Mouse (Mus musculus) lung, embryonic 14.5 days (tissue): ENCODE measurements around the gene Zfp324. TPM values are rescaled to one million over a fixed set of nuclear protein-coding genes. Genes with fewer than 3 reads are reported as not detected.

Experiments
- ATAC-seq: fragments of 200-750 bp; cut with Nextera tagmentation; 2 replicates; pipeline ENCODE4 v1.8.0; 2017; ENCODE audit warnings: mild to moderate bottlenecking, moderate TSS enrichment, moderate library complexity; ENCODE audit not compliant: insufficient read depth
- DNase-seq: peaks from one replicate; pipeline ENCODE4 v3.0.0-alpha.2; 2015
- H3K27ac ChIP-seq: fragments of 300-500 bp; sonication (generic); 2 replicates; pipeline ENCODE4 v1.5.1; 2014; ENCODE audit warnings: low read depth, mild to moderate bottlenecking, moderate library complexity
- H3K27me3 ChIP-seq: fragments of 300-500 bp; sonication (generic); 2 replicates; pipeline ENCODE4 v1.6.1; 2014; ENCODE audit warnings: low read length, control low read depth; ENCODE audit not compliant: insufficient read depth
- H3K36me3 ChIP-seq: fragments of 300-500 bp; sonication (generic); 2 replicates; pipeline ENCODE4 v1.6.1; 2014; ENCODE audit warnings: control low read depth; ENCODE audit not compliant: insufficient read depth
- H3K4me1 ChIP-seq: fragments of 300-500 bp; sonication (generic); 2 replicates; pipeline ENCODE4 v1.6.1; 2014; ENCODE audit warnings: antibody characterized with exemption, control low read depth; ENCODE audit not compliant: insufficient read depth
- H3K4me2 ChIP-seq: fragments of 300-500 bp; sonication (generic); 2 replicates; pipeline ENCODE4 v1.6.1; 2014; ENCODE audit warnings: mild to moderate bottlenecking
- H3K4me3 ChIP-seq: fragments of 300-500 bp; sonication (generic); 2 replicates; pipeline ENCODE4 v1.5.1; 2014; ENCODE audit warnings: low read depth, low read length
- H3K9ac ChIP-seq: fragments of 300-500 bp; sonication (generic); 2 replicates; pipeline ENCODE4 v1.6.1; 2014
- H3K9me3 ChIP-seq: fragments of 300-500 bp; sonication (generic); 2 replicates; pipeline ENCODE4 v1.6.1; 2016; ENCODE audit warnings: low read depth, low read length, control low read depth
- CTCF ChIP-seq: IDR thresholded peaks from 2 replicates; pipeline ENCODE4 v1.5.1; 2016; ENCODE audit warnings: antibody characterized with exemption, low read depth
- WGBS: fragments of 180-500 bp; shearing (Covaris S2); extraction: QIAGEN DNeasy Blood & Tissue Kit; methylation state at CpG from one replicate; pipeline ENCODE4 v1.1.7; 2014; 5-methylcytosine and 5-hydroxymethylcytosine counted together
- polyA plus RNA-seq: library from polyadenylated mRNA; unstranded; fragments of >200 nt; fragmentation: Nextera tagmentation; extraction: Ambion mirVana; gene quantifications from 2 replicates; pipeline ENCODE4 v1.2.1, GENCODE M21; 2014

Gene Zfp324
- polyA plus RNA-seq, 1 experiment from 2014 or later: 11.1 TPM

- Histone ChIP-seq H3K4me1 (peaks cover 8% of the 10 kb centered on the region), H3K9me3 (no peaks in the 10 kb centered on the region), H3K36me3 (peaks cover 29% of the 10 kb centered on the region), H3K4me2 (peak overlapping the region; percentile 77), H3K4me3 (peak overlapping the region; percentile 90), H3K27ac (peak overlapping the region; percentile 92), H3K27me3 (no peaks in the 10 kb centered on the region), H3K9ac (peak overlapping the region; percentile 92)
- DNase-seq: peak; percentile 70
- WGBS: under 1% methylated on average over 29 of the region's 29 CpGs
- ATAC-seq: peak; percentile 62
- no peak for TF ChIP-seq CTCF
Measured at GRCm38 (mm10) chr7:12966104-12966845, 637 bp downstream of the Zfp324 start.

DNA sequence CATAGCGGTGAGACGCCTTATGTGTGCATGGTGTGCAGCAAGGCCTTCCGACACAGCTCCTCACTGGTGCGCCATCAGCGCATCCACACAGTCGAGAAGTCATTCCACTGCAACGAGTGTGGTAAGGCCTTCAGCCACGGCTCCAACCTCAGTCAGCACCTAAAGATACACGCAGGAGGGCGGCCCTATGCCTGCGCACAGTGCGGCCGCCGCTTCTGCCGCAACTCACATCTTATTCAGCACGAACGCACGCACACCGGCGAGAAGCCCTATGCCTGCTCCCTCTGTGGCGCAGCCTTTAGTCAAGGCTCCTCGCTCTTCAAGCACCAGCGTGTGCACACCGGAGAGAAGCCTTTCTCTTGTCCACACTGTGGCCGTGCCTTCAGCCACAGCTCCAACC is 5.3 kb downstream of the Zfp324 start:
- no peak for ATAC-seq
- TF ChIP-seq CTCF: no peak
- Histone ChIP-seq H3K4me2 (no peak overlapping the region), H3K9me3 (no peaks in the 10 kb centered on the region), H3K4me3 (no peak overlapping the region), H3K36me3 (peaks cover 49% of the 10 kb centered on the region), H3K27ac (no peak overlapping the region), H3K9ac (no peak overlapping the region), H3K27me3 (no peaks in the 10 kb centered on the region), H3K4me1 (peaks cover 5% of the 10 kb centered on the region; the same call in 1 of the 2 replicates)
- 94% methylated on average over 25 of the region's 25 CpGs for WGBS
- no peak for DNase-seq

- no peaks in the 10 kb centered on the region for H3K27me3 ChIP-seq
- H3K4me2 ChIP-seq: peak within 1 kb of the TSS; percentile 90
- peaks cover 10% of the 10 kb centered on the region; the same call in 1 of the 2 replicates for H3K36me3 ChIP-seq
- ATAC-seq (peak; percentile 99), DNase-seq (peak; percentile 98)
- under 1% methylated on average over 49 of the region's 49 CpGs for WGBS
- peak within 1 kb of the TSS; percentile 94 for H3K27ac ChIP-seq
- H3K4me3 ChIP-seq: peak within 1 kb of the TSS; percentile 60
- H3K4me1 ChIP-seq: no peaks in the 10 kb centered on the region
- no peaks in the 10 kb centered on the region for H3K9me3 ChIP-seq
- H3K9ac ChIP-seq: peak within 1 kb of the TSS; percentile 78
- no peak for TF ChIP-seq CTCF
Measured at GRCm38 (mm10) chr7:12977682-12978389, 12.2 kb downstream of the Zfp324 start, which contains the start of gene Zfp446. Zfp446 (plus strand) TSS chr7:12977848.

GRCm38 (mm10) chr7:12978931-12979722 is 13.5 kb downstream of the Zfp324 start:
- Histone ChIP-seq H3K4me2 (peak overlapping the region; percentile 90), H3K27me3 (no peaks in the 10 kb centered on the region), H3K36me3 (0 out of 2 replicates have a peak, but pooled peaks cover 4% of the 10 kb centered on the region), H3K9me3 (no peaks in the 10 kb centered on the region), H3K27ac (peak overlapping the region; percentile 93), H3K9ac (peak overlapping the region; percentile 78), H3K4me1 (no peaks in the 10 kb centered on the region), H3K4me3 (peak overlapping the region; percentile 60; the same call in 1 of the 2 replicates)
- 84% methylated on average over 18 of the region's 18 CpGs for WGBS
- DNase-seq (no peak), ATAC-seq (no peak)
- TF ChIP-seq CTCF: no peak

DNA sequence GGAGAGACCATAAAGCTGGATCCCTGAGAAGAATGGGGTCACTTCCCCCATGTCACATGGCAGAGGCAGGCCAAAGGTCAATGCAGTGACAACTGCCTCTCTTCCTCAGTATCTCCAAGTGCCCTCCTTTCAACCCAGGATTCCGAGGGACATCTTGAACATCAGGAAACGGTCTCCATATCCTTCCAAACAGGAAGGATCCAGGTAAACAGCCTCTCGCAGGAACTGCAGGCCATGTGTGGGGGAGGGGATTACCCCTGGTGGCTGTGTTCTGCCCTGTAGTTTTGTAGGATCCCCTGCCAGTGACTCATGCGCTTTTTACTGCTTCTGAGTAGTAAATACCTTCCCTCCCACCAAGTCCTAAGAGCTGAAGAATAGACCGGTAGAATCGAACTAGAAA is 14.1 kb downstream of the Zfp324 start:
- Histone ChIP-seq H3K4me3 (no peak overlapping the region), H3K4me2 (no peak overlapping the region), H3K9ac (no peak overlapping the region), H3K27me3 (no peaks in the 10 kb centered on the region), H3K9me3 (no peaks in the 10 kb centered on the region), H3K36me3 (0 out of 2 replicates have a peak, but pooled peaks cover 4% of the 10 kb centered on the region), H3K4me1 (no peaks in the 10 kb centered on the region), H3K27ac (no peak overlapping the region)
- TF ChIP-seq CTCF: no peak
- peak; percentile 12 for DNase-seq
- ATAC-seq: no peak
- 66% methylated on average over 6 of the region's 6 CpGs for WGBS

- Histone ChIP-seq H3K36me3 (0 out of 2 replicates have a peak, but pooled peaks cover 4% of the 10 kb centered on the region), H3K9me3 (no peaks in the 10 kb centered on the region), H3K4me2 (no peak overlapping the region), H3K4me3 (no peak overlapping the region), H3K27ac (no peak overlapping the region), H3K9ac (no peak overlapping the region), H3K4me1 (no peaks in the 10 kb centered on the region), H3K27me3 (no peaks in the 10 kb centered on the region)
- WGBS: 74% methylated on average over 7 of the region's 7 CpGs
- ATAC-seq: no peak
- TF ChIP-seq CTCF: no peak
- DNase-seq: no peak
Measured at GRCm38 (mm10) chr7:12980291-12980690, 14.7 kb downstream of the Zfp324 start.
